Mouse (Mus musculus): ENCODE measurements at regions not wholly inside any gene's neighbourhood (a gene's known extent, or its start where the extent isn't known, plus 50 kb on each side); places are given as distances from the start of the nearest gene placed in this dataset.

GRCm38 (mm10) chr5:7539812-7540645, 195.5 kb upstream of the Zfp804b start:
- in situ Hi-C loops (cut with MboI; ENCODE audit: low sequenced_read_pairs in 2 of 2, unreplicated experiment in 2 of 2): no loop called here
- Histone ChIP-seq H3K9me3 (ENCODE audit: control insufficient read depth, insufficient read depth, low read depth, low read length) (no peaks in the 10 kb centered on the region), H3K4me1 (ENCODE audit: control insufficient read depth in 2 of 2, insufficient read depth in 2 of 2, low read length in 2 of 2, poor library complexity in 1 of 2) (no peaks in the 10 kb centered on the region), H3K27ac (ENCODE audit: insufficient read depth, low read depth, low read length, poor library complexity, severe bottlenecking) (no peak overlapping the region), H3K9ac (ENCODE audit: insufficient read depth, low read depth, low read length, poor library complexity, severe bottlenecking) (no peak overlapping the region), H3K4me3 (ENCODE audit: insufficient read depth in 1 of 2, low read depth in 1 of 2, low read length in 2 of 2, poor library complexity in 1 of 2, severe bottlenecking in 1 of 2) (no peak overlapping the region), H3K36me3 (ENCODE audit: control insufficient read depth, insufficient read depth, low read length, poor library complexity, severe bottlenecking) (no peaks in the 10 kb centered on the region)
- no peak for TF ChIP-seq CHD2 (IDR thresholded peaks at IDR 0.05; ENCODE audit: low read depth, low read length)
- DNase-seq (ENCODE audit: low read depth, low spot score): no peak

DNA sequence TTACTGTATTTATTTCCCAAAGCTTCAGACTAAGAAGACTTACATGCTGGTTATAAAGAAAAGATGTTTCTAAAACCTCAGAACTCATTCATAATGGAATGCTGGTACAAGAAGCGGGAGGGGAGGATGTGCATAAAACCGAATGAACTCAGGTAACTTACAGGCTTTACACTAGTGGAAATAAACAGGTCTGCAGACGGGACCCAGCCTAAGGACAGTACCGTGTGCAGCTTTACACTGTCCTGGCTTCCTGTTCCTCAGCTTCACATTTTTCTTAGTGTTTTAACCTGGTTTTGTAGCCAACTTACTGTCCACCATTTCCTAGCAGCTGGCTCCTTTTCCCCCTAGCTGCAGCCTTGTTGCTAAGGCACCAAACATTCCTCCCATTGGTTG, 196.1 kb upstream of the Zfp804b start:
- no peak overlapping the region for H3K9ac ChIP-seq (ENCODE audit: insufficient read depth, low read depth, low read length, poor library complexity, severe bottlenecking)
- no peaks in the 10 kb centered on the region for H3K9me3 ChIP-seq (ENCODE audit: control insufficient read depth, insufficient read depth, low read depth, low read length)
- no peaks in the 10 kb centered on the region for H3K36me3 ChIP-seq (ENCODE audit: control insufficient read depth, insufficient read depth, low read length, poor library complexity, severe bottlenecking)
- in situ Hi-C loops (cut with MboI; ENCODE audit: low sequenced_read_pairs in 2 of 2, unreplicated experiment in 2 of 2): no loop called here
- no peak overlapping the region for H3K4me3 ChIP-seq (ENCODE audit: insufficient read depth in 1 of 2, low read depth in 1 of 2, low read length in 2 of 2, poor library complexity in 1 of 2, severe bottlenecking in 1 of 2)
- no peaks in the 10 kb centered on the region for H3K4me1 ChIP-seq (ENCODE audit: control insufficient read depth in 2 of 2, insufficient read depth in 2 of 2, low read length in 2 of 2, poor library complexity in 1 of 2)
- DNase-seq (ENCODE audit: low read depth, low spot score): no peak
- no peak overlapping the region for H3K27ac ChIP-seq (ENCODE audit: insufficient read depth, low read depth, low read length, poor library complexity, severe bottlenecking)
- no peak for TF ChIP-seq ZC3H11A (IDR thresholded peaks at IDR 0.05; ENCODE audit: borderline replicate concordance, low read depth, low read length)
- no peak for TF ChIP-seq ZNF384 (IDR thresholded peaks at IDR 0.05; ENCODE audit: low read depth, low read length)
- TF ChIP-seq HCFC1 (IDR thresholded peaks at IDR 0.05; ENCODE audit: borderline replicate concordance, insufficient read depth, low read length): no peak
- TF ChIP-seq MAFK (IDR thresholded peaks at IDR 0.05; ENCODE audit: insufficient read depth, low read depth, low read length): no peak
- TF ChIP-seq CHD2 (IDR thresholded peaks at IDR 0.05; ENCODE audit: low read depth, low read length): no peak

- Histone ChIP-seq H3K4me3 (ENCODE audit: insufficient read depth in 1 of 2, low read depth in 1 of 2, low read length in 2 of 2, poor library complexity in 1 of 2, severe bottlenecking in 1 of 2) (no peak overlapping the region), H3K27ac (ENCODE audit: insufficient read depth, low read depth, low read length, poor library complexity, severe bottlenecking) (no peak overlapping the region), H3K4me1 (ENCODE audit: control insufficient read depth in 2 of 2, insufficient read depth in 2 of 2, low read length in 2 of 2, poor library complexity in 1 of 2) (no peaks in the 10 kb centered on the region), H3K36me3 (ENCODE audit: control insufficient read depth, insufficient read depth, low read length, poor library complexity, severe bottlenecking) (no peaks in the 10 kb centered on the region), H3K9ac (ENCODE audit: insufficient read depth, low read depth, low read length, poor library complexity, severe bottlenecking) (no peak overlapping the region), H3K9me3 (ENCODE audit: control insufficient read depth, insufficient read depth, low read depth, low read length) (no peaks in the 10 kb centered on the region)
- in situ Hi-C loops (cut with MboI; ENCODE audit: low sequenced_read_pairs in 2 of 2, unreplicated experiment in 2 of 2): no loop called here
- DNase-seq (ENCODE audit: low read depth, low spot score): no peak
- no peak for TF ChIP-seq ZNF384 (IDR thresholded peaks at IDR 0.05; ENCODE audit: low read depth, low read length)
- TF ChIP-seq HCFC1 (IDR thresholded peaks at IDR 0.05; ENCODE audit: borderline replicate concordance, insufficient read depth, low read length): no peak
- TF ChIP-seq ZC3H11A (IDR thresholded peaks at IDR 0.05; ENCODE audit: borderline replicate concordance, low read depth, low read length): no peak
- TF ChIP-seq MAFK (IDR thresholded peaks at IDR 0.05; ENCODE audit: insufficient read depth, low read depth, low read length): no peak
- TF ChIP-seq CHD2 (IDR thresholded peaks at IDR 0.05; ENCODE audit: low read depth, low read length): no peak
These were observed 199.3 kb upstream of the Zfp804b start for GRCm38 (mm10) chr5:7543857-7544256.

GRCm38 (mm10) chr5:7580413-7580812, 235.9 kb upstream of the Zfp804b start:
- no peaks in the 10 kb centered on the region for H3K4me1 ChIP-seq (ENCODE audit: control insufficient read depth in 2 of 2, insufficient read depth in 2 of 2, low read length in 2 of 2, poor library complexity in 1 of 2)
- no peaks in the 10 kb centered on the region for H3K36me3 ChIP-seq (ENCODE audit: control insufficient read depth, insufficient read depth, low read length, poor library complexity, severe bottlenecking)
- no peak for DNase-seq (ENCODE audit: low read depth, low spot score)
- in situ Hi-C loops (cut with MboI; ENCODE audit: low sequenced_read_pairs in 2 of 2, unreplicated experiment in 2 of 2): no loop called here
- TF ChIP-seq ZC3H11A (IDR thresholded peaks at IDR 0.05; ENCODE audit: borderline replicate concordance, low read depth, low read length) (no peak), CHD2 (IDR thresholded peaks at IDR 0.05; ENCODE audit: low read depth, low read length) (no peak), HCFC1 (IDR thresholded peaks at IDR 0.05; ENCODE audit: borderline replicate concordance, insufficient read depth, low read length) (no peak), ZNF384 (IDR thresholded peaks at IDR 0.05; ENCODE audit: low read depth, low read length) (no peak), MAFK (IDR thresholded peaks at IDR 0.05; ENCODE audit: insufficient read depth, low read depth, low read length) (no peak)
- H3K4me3 ChIP-seq (ENCODE audit: insufficient read depth in 1 of 2, low read depth in 1 of 2, low read length in 2 of 2, poor library complexity in 1 of 2, severe bottlenecking in 1 of 2): no peak overlapping the region
- no peaks in the 10 kb centered on the region for H3K9me3 ChIP-seq (ENCODE audit: control insufficient read depth, insufficient read depth, low read depth, low read length)
- H3K9ac ChIP-seq (ENCODE audit: insufficient read depth, low read depth, low read length, poor library complexity, severe bottlenecking): no peak overlapping the region
- H3K27ac ChIP-seq (ENCODE audit: insufficient read depth, low read depth, low read length, poor library complexity, severe bottlenecking): no peak overlapping the region

- no peak overlapping the region for H3K27ac ChIP-seq (ENCODE audit: insufficient read depth, low read depth, low read length, poor library complexity, severe bottlenecking)
- H3K9me3 ChIP-seq (ENCODE audit: control insufficient read depth, insufficient read depth, low read depth, low read length): no peaks in the 10 kb centered on the region
- no peak overlapping the region for H3K4me3 ChIP-seq (ENCODE audit: insufficient read depth in 1 of 2, low read depth in 1 of 2, low read length in 2 of 2, poor library complexity in 1 of 2, severe bottlenecking in 1 of 2)
- no peak for DNase-seq (ENCODE audit: low read depth, low spot score)
- no peak overlapping the region for H3K9ac ChIP-seq (ENCODE audit: insufficient read depth, low read depth, low read length, poor library complexity, severe bottlenecking)
- in situ Hi-C loops (cut with MboI; ENCODE audit: low sequenced_read_pairs in 2 of 2, unreplicated experiment in 2 of 2): no loop called here
- H3K36me3 ChIP-seq (ENCODE audit: control insufficient read depth, insufficient read depth, low read length, poor library complexity, severe bottlenecking): no peaks in the 10 kb centered on the region
- H3K4me1 ChIP-seq (ENCODE audit: control insufficient read depth in 2 of 2, insufficient read depth in 2 of 2, low read length in 2 of 2, poor library complexity in 1 of 2): no peaks in the 10 kb centered on the region
- TF ChIP-seq ZNF384 (IDR thresholded peaks at IDR 0.05; ENCODE audit: low read depth, low read length) (no peak), CHD2 (IDR thresholded peaks at IDR 0.05; ENCODE audit: low read depth, low read length) (no peak), HCFC1 (IDR thresholded peaks at IDR 0.05; ENCODE audit: borderline replicate concordance, insufficient read depth, low read length) (no peak), MAFK (IDR thresholded peaks at IDR 0.05; ENCODE audit: insufficient read depth, low read depth, low read length) (no peak), ZC3H11A (IDR thresholded peaks at IDR 0.05; ENCODE audit: borderline replicate concordance, low read depth, low read length) (no peak)
These were observed 242.0 kb upstream of the Zfp804b start for GRCm38 (mm10) chr5:7586547-7586946.
